Mouse (Mus musculus): ENCODE measurements around the gene Gpsm1.

Gpsm1 gene

GRCm38 (mm10) chr2:26311936-26312335, 3.4 kb upstream of the Gpsm1 start:
- no peak for DNase-seq (ENCODE audit: low spot score in 2 of 2)

DNA sequence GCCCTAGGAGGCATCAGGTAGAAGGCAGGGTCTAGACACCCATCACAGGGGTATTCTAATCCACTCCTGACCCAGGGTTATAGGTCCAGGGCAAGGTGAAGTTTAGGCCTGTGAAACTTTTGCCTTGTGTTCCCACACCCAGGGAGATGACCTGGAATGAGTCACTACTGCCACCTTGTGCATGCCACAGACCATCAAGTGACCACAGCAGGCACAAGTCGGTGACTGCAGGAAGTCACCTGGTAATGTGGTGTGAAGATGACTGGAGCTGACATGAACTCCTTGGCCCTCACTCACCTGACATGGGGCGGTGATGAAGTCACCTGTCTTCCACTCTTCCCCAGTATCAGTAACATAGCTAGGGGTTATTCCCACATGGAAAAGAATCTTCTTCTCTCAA, 2.5 kb upstream of the Gpsm1 start:
- no peak for DNase-seq (ENCODE audit: low spot score in 2 of 2)

GRCm38 (mm10) chr2:26313394-26313793, 1.9 kb upstream of the Gpsm1 start:
- DNase-seq (ENCODE audit: low spot score in 2 of 2): no peak

DNA sequence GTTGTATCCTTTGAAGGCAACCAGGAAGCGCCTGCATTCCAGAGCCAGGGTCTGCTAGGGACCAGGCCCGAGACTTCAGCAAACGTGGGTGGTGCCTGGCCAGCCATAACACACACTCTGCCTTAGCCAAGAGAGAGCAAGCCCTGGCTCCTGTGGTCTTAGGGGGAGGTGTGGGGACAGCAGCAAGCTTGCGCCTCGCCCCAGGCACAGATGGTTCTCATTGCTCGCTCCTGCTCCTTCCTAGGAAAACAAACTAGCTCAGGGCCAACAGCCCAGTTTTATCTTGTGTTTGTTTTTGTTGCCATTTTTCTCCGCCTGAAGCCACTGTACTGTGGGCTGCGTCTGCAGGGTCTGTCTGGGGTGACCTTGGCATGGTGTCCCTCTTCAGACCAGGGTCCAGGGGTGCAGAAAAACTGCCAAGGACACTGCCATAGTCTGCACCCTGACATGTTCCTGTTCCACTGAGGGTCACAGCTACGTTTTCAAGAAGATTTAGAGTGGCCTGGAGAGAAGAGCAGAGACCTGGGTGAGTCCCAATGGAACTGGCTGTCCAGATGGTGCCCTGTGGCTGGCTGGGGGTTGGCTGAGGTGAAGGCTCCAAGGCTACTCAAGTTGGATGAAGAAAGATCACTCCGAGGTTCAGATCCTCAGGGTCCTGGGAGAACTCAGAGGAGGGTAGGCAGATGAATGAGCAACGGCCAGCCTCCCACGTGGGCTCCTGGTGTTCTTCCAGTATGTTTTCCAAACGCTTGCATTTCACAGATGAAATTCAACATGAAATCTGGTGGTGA, 839 bp upstream of the Gpsm1 start:
- no peak for DNase-seq (ENCODE audit: low spot score in 2 of 2)

- no peak for DNase-seq (ENCODE audit: low spot score in 2 of 2)
Measured at GRCm38 (mm10) chr2:26315925-26316311, 603 bp downstream of the Gpsm1 start.

DNA sequence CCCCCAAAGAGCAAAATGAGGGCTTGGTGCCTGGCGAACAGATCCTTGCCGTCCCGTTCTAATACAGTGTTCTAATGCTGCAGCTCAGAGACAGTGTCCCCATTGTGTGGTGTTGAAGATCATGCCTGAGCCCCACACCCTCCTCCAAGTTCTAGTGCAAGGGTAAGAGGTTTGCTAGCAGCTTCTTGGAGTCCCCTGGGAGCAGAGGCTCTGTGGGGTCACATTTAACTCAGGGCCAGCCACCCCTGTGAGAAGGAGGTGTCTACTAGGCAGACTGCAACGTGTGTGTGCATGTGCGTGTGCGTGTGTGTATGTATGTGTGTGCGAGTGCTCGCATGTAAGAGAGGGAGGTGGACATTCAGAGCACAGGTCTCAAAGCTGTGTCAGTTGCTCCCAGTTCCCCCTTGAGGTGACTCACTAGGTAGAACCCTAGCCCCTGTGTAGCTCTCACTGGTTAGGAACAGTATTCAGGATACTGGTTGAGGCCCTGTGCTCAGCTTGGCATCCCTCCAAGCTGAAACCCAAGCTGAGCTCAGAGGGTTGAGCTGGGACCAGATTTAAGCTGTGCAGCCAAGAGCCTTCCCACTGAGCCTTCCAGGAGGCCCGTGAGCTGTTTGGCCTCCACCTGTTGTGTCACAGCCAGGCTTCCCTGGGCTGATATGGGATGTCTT, 1.4 kb downstream of the Gpsm1 start:
- no peak for DNase-seq (ENCODE audit: low spot score in 2 of 2)

DNA sequence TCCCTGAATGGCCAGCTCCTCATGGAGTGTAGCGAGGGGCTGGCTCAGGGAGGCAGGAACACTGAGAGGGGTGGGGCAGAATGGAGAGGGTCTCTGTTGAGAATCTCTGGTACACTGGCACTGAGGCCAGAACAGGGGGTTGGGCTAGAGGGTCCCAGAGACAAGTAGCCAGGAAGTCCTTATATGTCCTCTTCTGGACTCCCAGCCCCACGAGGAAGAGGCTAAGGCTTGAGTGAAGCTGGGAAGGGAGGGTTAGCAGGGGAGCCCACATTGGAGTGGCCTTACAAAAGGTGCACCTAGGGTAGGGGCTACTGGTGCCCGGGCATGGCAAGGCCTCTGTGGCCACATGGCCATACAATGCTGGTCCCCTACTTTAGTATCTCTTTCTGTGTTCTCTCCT, 2.1 kb downstream of the Gpsm1 start:
- DNase-seq (ENCODE audit: low spot score in 2 of 2): no peak

GRCm38 (mm10) chr2:26317991-26318672, 2.8 kb downstream of the Gpsm1 start:
- DNase-seq (ENCODE audit: low spot score in 2 of 2): no peak

- DNase-seq (ENCODE audit: low spot score in 2 of 2): no peak
Measured at GRCm38 (mm10) chr2:26319109-26319508, 3.8 kb downstream of the Gpsm1 start.

- no peak for DNase-seq (ENCODE audit: low spot score in 2 of 2)
Measured at GRCm38 (mm10) chr2:26319519-26320244, 4.4 kb downstream of the Gpsm1 start.

DNA sequence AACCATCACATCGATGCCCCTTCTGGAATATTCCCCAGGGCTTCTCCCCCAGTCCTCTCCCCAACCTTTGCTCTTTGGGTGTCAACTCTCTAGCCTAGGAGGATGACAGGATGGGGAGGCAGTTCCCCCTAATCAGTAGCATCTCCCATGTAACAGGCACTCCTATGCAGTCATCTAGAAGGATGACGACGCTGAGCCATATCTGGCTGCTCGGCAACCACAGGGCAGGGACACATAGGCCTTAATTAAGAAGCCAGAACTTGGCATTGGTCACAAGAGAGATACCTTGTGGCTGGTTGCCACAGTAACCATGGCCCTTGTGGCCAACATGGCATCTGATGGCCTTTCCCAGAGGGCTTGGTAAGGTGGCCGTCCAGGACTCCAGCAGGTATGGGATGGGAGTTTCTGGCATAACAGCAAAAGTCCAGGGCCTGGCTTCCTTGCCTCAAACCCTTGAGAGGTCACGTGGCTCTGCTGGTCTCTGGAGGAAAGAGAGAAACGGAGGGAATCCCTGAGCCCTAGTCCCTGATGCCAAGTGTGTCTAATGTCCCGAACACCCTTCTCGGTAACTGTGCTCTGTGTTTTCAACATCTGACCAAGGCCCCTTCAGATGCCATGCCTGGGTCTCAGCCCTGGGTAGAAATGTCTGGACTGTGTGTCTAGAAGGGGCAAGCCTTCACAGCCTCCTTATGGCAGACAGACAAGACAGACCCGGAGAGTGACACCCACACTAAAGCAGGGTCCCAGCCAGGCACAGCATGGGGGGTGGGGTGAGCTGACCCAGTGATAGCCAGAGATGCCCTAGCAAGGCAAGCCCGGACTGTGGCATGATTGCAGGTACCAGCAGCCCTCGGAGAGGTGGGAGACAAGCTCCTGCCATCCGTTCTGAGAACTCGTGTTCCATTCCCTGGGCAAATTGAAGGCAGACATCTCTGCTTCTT, 5.2 kb downstream of the Gpsm1 start:
- no peak for DNase-seq (ENCODE audit: low spot score in 2 of 2)

GRCm38 (mm10) chr2:26323589-26324325, 8.4 kb downstream of the Gpsm1 start:
- DNase-seq (ENCODE audit: low spot score in 2 of 2): no peak

DNA sequence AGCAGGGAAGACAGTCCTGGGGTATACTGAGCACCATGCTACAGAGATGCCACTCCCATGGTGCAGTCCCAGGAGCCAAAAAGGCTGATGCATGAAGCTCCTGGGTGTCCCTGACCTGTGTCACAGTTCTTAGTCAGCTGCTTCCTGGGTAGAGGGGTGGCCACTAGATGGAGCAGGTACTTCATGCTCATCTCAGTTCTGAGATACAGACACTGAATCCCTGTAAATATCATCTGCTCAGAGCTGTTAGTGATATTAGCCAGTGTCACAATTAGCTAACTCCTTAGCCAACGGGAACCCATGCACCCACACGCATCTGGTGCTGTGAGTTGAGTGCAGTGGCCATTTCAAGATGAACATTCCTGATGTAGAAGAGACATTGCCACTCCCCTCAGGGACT, 9.6 kb downstream of the Gpsm1 start:
- DNase-seq (ENCODE audit: low spot score in 2 of 2): no peak

DNA sequence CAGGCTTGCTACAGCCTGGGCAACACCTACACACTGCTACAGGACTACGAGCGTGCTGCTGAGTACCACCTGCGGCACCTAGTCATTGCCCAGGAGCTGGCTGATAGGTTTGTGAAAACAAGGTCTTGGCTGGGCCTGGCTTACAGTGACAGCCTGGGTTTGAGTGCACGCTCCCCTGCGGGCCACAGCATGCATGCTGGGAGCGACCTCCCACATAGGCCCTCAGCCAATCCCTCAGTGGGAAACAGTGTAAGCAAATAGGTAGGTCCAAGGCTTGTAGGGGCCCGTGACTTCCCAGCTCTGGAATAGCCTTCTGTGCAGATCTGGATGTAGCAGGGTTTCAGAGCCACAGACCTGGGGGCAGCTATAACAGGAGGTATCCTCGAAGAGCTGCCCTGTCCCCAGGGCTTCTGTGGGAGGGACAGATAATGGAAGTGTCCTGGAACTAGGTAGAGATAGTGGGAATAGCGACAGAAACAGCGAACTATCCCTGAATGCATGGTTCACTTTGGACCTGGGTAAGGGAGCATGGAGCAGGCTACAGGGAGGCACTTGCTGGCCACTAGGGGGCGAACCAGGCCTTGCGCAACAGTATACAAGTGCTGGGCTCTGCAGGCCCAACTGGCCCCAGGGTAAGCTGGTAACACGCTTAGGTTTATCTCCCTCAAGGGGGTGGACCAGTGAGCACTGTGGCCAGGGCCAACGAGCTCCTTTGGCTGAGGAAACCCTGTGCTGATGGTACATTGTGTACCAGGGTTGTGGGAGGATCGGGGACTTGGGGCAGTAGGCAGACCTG, 10.3 kb downstream of the Gpsm1 start:
- DNase-seq (ENCODE audit: low spot score in 2 of 2): peak in 1 of 2 experiments; percentile 29

DNA sequence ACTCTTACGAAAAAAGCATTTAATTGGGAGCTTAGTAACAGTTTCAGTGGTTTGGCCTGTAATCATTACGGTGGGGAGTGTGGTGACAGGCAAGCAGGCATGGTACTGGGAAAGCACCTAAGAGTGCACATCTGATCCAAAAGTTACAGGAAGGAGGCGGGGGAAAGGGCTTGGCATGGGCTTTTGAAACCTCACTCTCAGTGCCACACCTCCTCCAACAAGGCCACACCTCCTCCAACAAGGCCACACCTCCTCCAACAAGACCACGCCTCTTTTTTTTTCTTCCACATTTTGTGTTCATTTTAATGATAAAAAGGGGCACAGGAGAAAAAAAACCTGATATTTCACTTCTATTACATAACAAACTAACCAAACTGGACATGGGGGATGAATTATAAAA, 12.5 kb downstream of the Gpsm1 start:
- no peak for DNase-seq (ENCODE audit: low spot score in 2 of 2)

- peak in 1 of 2 experiments; percentile 15 for DNase-seq (ENCODE audit: low spot score in 2 of 2)
Measured at GRCm38 (mm10) chr2:26329402-26329801, 14.1 kb downstream of the Gpsm1 start.

- DNase-seq (ENCODE audit: low spot score in 2 of 2): no peak
Measured at GRCm38 (mm10) chr2:26330056-26330468, 14.7 kb downstream of the Gpsm1 start.

GRCm38 (mm10) chr2:26330702-26331101, 15.4 kb downstream of the Gpsm1 start:
- DNase-seq (ENCODE audit: low spot score in 2 of 2): no peak
